Mouse (Mus musculus): ENCODE results near the gene Elmo3. TPM values are rescaled to one million over a fixed set of nuclear protein-coding genes. Genes with fewer than 3 reads are reported as not detected.

The Elmo3 gene
- polyA plus RNA-seq, 1 experiment from 2014 or later = 1.1 TPM

DNA sequence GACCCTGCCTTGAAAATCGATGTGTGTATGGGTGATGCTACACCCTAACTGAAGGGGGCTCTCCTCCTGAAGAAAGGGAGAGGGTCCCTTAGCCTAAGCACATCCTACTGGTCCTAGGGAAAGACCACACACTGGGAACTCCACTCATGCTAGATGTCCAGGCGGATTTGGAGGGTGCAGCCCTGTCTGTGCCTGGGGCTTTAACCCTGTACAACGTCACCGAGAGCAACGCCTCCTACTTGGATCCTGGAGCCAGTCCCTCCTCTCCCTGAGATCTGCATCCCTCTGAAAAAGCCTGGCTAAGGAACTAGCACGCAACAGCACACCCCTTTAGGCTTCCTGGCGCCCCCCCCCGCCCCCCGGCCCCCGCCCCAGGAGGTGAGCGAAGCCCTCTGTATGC, 30.0 kb upstream of the Elmo3 start:
- Histone ChIP-seq H3K36me3 (ENCODE audit: control insufficient read depth, insufficient read depth, low read length) (0 out of 2 replicates have a peak, but pooled peaks cover 3% of the 10 kb centered on the region), H3K9me3 (replicated peaks; ENCODE audit: control insufficient read depth, low read length, poor library complexity, severe bottlenecking) (no peaks in the 10 kb centered on the region), H3K27me3 (ENCODE audit: control insufficient read depth, insufficient read depth, low read depth, low read length) (peaks cover 62% of the 10 kb centered on the region), H3K9ac (ENCODE audit: low read depth, low read length) (0 out of 2 replicates have a peak overlapping the region, but pooled peaks have one; percentile 70), H3K4me3 (ENCODE audit: low read depth, low read length) (peak overlapping the region; percentile 55; the same call in 1 of the 2 replicates), H3K27ac (ENCODE audit: low read length) (no peak overlapping the region), H3K4me1 (ENCODE audit: control insufficient read depth, insufficient read depth, low read length) (peaks cover 23% of the 10 kb centered on the region), H3K4me2 (ENCODE audit: low read length) (peak overlapping the region; percentile 96)
- whole genome bisulfite sequencing = 10% methylated on average over 10 of the region's 11 CpGs
- ATAC-seq = no peak

DNA sequence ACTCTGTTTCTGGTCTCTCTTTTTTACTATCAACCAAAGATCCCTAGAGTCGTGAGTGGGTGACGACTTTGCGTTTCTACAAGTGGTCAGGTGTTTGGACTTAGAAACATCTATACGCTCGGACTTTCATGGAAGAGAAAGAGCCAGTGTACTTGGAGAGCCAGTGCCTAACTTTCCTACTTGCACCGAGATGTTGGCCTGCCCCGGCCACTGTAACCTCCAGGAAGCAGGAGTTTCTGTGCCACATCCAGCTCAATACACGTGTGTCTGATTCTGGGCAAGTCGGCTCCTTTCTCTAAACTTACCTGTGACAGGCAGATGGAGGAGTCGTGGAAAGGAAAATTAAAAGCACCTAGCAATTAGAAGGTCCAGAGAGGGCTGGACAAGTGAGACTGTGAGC, 29.6 kb upstream of the Elmo3 start, which contains the start of gene Nol3:
Nol3 (plus strand) TSS at position 301 of the 400 bp plus-strand sequence.
- WGBS = 5% methylated on average over 10 of the region's 10 CpGs
- peaks cover 57% of the 10 kb centered on the region for H3K27me3 ChIP-seq (ENCODE audit: control insufficient read depth, insufficient read depth, low read depth, low read length)
- 0 out of 2 replicates have a peak, but pooled peaks cover 3% of the 10 kb centered on the region for H3K36me3 ChIP-seq (ENCODE audit: control insufficient read depth, insufficient read depth, low read length)
- H3K4me1 ChIP-seq (ENCODE audit: control insufficient read depth, insufficient read depth, low read length) = peaks cover 18% of the 10 kb centered on the region
- H3K4me3 ChIP-seq (ENCODE audit: low read depth, low read length) = peak within 1 kb of the TSS; percentile 55
- H3K9ac ChIP-seq (ENCODE audit: low read depth, low read length) = peak within 1 kb of the TSS; percentile 70
- H3K9me3 ChIP-seq (replicated peaks; ENCODE audit: control insufficient read depth, low read length, poor library complexity, severe bottlenecking) = no peaks in the 10 kb centered on the region
- peak within 1 kb of the TSS; percentile 96 for H3K4me2 ChIP-seq (ENCODE audit: low read length)
- ATAC-seq = no peak
- H3K27ac ChIP-seq (ENCODE audit: low read length) = 0 out of 2 replicates have a peak within 1 kb of the TSS, but pooled peaks have one; percentile 33

DNA sequence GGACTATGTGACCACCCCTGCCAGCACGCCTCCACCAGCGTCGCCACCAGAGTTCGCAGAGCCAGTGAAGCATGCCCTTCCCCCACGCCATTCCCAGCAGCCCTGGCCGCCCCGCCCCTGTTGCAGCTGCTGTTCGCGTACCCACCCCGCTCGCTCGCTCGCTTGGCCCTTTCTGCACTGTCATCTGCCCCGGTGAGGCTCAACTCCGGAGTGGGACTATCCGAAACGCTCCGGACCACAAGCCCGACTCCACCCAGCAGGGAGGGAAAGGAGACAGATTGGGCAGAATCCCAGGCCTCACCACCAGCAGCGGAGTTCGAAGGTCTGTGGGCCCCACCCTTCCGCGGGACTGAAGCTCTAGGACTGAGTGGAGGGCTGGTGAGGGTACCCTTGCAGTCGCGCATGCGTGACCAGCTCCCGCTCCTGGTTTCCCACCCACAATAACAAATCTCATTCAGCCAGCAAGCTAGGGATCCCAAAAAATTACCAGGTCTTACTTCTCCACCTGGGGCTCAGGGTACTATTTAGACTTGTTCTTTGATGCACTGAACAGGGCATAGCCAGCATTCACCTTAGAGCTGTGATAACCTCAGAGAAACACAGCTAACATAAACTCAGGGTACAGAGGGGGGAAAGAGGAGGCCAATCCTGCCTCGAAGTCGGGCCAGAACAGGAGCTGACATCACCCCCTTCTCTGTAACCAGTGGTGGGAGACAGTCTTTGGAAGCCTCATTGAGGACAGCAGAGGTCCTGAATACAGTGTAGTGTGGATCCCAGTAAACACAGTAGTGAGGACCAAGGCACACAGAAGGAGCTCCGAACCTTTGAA, 28.9 kb upstream of the Elmo3 start:
- Histone ChIP-seq H3K4me1 (ENCODE audit: control insufficient read depth, insufficient read depth, low read length) (peaks cover 18% of the 10 kb centered on the region), H3K27me3 (ENCODE audit: control insufficient read depth, insufficient read depth, low read depth, low read length) (peaks cover 50% of the 10 kb centered on the region), H3K36me3 (ENCODE audit: control insufficient read depth, insufficient read depth, low read length) (peaks cover 5% of the 10 kb centered on the region; the same call in 1 of the 2 replicates), H3K4me2 (ENCODE audit: low read length) (peak overlapping the region; percentile 96), H3K9ac (ENCODE audit: low read depth, low read length) (peak overlapping the region; percentile 70), H3K9me3 (replicated peaks; ENCODE audit: control insufficient read depth, low read length, poor library complexity, severe bottlenecking) (no peaks in the 10 kb centered on the region), H3K4me3 (ENCODE audit: low read depth, low read length) (peak overlapping the region; percentile 55), H3K27ac (ENCODE audit: low read length) (0 out of 2 replicates have a peak overlapping the region, but pooled peaks have one; percentile 33)
- peak; percentile 70 for ATAC-seq
- WGBS = 2% methylated on average over 29 of the region's 30 CpGs

DNA sequence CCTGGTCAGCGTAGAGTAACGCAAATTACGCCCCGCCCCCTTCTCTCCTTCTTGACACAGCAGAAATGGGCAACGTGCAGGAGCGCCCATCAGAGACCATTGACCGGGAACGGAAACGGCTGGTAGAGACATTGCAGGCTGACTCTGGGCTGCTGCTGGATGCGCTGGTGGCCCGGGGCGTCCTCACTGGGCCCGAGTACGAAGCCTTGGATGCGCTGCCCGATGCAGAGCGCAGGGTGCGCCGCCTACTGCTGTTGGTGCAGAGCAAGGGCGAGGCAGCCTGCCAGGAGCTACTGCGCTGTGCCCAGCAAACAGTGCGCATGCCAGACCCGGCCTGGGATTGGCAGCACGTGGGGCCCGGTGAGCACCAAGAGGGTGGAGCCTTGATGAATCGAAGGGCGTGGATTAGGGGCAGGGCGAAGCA, 26.5 kb upstream of the Elmo3 start:
- ATAC-seq = peak; percentile 49
- H3K36me3 ChIP-seq (ENCODE audit: control insufficient read depth, insufficient read depth, low read length) = peaks cover 15% of the 10 kb centered on the region
- H3K4me2 ChIP-seq (ENCODE audit: low read length) = peak overlapping the region; percentile 50
- H3K9ac ChIP-seq (ENCODE audit: low read depth, low read length) = peak overlapping the region; percentile 49; the same call in 1 of the 2 replicates
- H3K9me3 ChIP-seq (replicated peaks; ENCODE audit: control insufficient read depth, low read length, poor library complexity, severe bottlenecking) = no peaks in the 10 kb centered on the region
- no peak overlapping the region for H3K27ac ChIP-seq (ENCODE audit: low read length)
- 2% methylated on average over 27 of the region's 28 CpGs for WGBS
- H3K4me3 ChIP-seq (ENCODE audit: low read depth, low read length) = peak overlapping the region; percentile 16; the same call in 1 of the 2 replicates
- peaks cover 18% of the 10 kb centered on the region for H3K4me1 ChIP-seq (ENCODE audit: control insufficient read depth, insufficient read depth, low read length)
- H3K27me3 ChIP-seq (ENCODE audit: control insufficient read depth, insufficient read depth, low read depth, low read length) = peaks cover 30% of the 10 kb centered on the region

DNA sequence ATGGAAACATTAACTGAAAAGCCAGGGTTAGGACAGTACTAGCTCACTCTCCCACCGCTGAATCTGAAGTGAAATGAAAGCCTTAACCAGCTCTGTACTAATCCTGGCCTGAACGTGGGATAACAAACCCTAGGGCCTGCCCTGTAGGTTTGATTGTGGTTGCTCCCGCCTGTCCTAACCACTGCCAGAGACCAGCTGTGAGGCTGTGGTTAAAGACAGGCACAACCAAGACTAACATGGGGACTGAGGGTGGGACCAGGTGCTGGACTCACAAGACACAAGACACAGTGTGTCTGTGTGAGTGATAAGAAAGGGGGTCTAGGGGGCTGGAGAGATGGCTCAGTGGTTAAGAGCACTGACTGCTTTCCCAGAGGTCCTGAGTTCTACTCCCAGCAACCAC, 24.8 kb upstream of the Elmo3 start:
- peaks cover 15% of the 10 kb centered on the region for H3K27me3 ChIP-seq (ENCODE audit: control insufficient read depth, insufficient read depth, low read depth, low read length)
- no peaks in the 10 kb centered on the region for H3K9me3 ChIP-seq (replicated peaks; ENCODE audit: control insufficient read depth, low read length, poor library complexity, severe bottlenecking)
- no peak overlapping the region for H3K4me3 ChIP-seq (ENCODE audit: low read depth, low read length)
- H3K4me2 ChIP-seq (ENCODE audit: low read length) = no peak overlapping the region
- ATAC-seq = no peak
- 66% methylated on average over 3 of the region's 3 CpGs for WGBS
- peaks cover 20% of the 10 kb centered on the region for H3K36me3 ChIP-seq (ENCODE audit: control insufficient read depth, insufficient read depth, low read length)
- H3K4me1 ChIP-seq (ENCODE audit: control insufficient read depth, insufficient read depth, low read length) = peaks cover 20% of the 10 kb centered on the region
- no peak overlapping the region for H3K27ac ChIP-seq (ENCODE audit: low read length)
- no peak overlapping the region for H3K9ac ChIP-seq (ENCODE audit: low read depth, low read length)

DNA sequence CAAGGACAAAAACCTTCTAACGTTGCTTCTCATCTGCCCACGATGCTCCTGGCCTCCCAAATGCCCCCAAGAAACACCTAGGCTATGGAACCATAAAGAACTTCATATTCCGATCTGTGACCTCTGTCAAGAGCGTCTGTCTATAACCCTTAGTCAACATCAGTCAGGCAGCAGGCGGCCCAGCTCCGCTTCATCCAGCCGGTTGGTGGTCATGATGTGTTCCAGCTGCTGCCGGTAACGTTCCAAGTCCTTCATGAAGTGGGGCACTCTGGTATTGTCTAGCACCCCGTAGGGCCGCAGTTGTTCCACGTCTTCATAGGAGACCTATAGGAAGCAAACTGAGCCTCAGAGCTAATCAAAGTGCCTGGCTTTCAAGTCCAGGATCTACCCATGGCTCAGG, 23.6 kb upstream of the Elmo3 start:
- H3K27ac ChIP-seq (ENCODE audit: low read length) = no peak overlapping the region
- WGBS = 88% methylated on average over 12 of the region's 12 CpGs
- peaks cover 21% of the 10 kb centered on the region for H3K4me1 ChIP-seq (ENCODE audit: control insufficient read depth, insufficient read depth, low read length)
- peaks cover 11% of the 10 kb centered on the region for H3K27me3 ChIP-seq (ENCODE audit: control insufficient read depth, insufficient read depth, low read depth, low read length)
- H3K9me3 ChIP-seq (replicated peaks; ENCODE audit: control insufficient read depth, low read length, poor library complexity, severe bottlenecking) = no peaks in the 10 kb centered on the region
- no peak overlapping the region for H3K9ac ChIP-seq (ENCODE audit: low read depth, low read length)
- H3K36me3 ChIP-seq (ENCODE audit: control insufficient read depth, insufficient read depth, low read length) = peaks cover 20% of the 10 kb centered on the region
- no peak for ATAC-seq
- H3K4me3 ChIP-seq (ENCODE audit: low read depth, low read length) = no peak overlapping the region
- H3K4me2 ChIP-seq (ENCODE audit: low read length) = no peak overlapping the region

DNA sequence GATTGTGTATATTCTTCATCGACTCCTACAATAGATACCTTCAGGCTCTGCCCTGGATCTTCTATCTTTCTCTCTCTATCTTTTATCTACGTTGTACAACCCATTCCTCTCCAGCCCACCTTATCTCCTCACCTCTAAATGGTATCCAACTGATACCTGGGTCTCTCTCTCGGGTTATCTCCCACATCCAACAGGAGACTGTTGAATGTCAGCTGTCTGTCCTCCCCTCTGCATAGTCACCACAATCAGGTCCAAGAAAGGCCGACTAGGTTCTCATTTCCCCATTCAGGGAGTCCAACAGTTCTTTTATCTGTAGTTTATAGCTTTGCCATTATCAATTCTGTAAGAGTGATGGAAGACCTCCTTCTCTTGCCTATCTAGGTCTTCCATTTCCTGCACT, 23.2 kb upstream of the Elmo3 start:
- no peak overlapping the region for H3K27ac ChIP-seq (ENCODE audit: low read length)
- no peak overlapping the region for H3K4me2 ChIP-seq (ENCODE audit: low read length)
- no peak overlapping the region for H3K9ac ChIP-seq (ENCODE audit: low read depth, low read length)
- H3K4me1 ChIP-seq (ENCODE audit: control insufficient read depth, insufficient read depth, low read length) = peaks cover 21% of the 10 kb centered on the region
- no peak overlapping the region for H3K4me3 ChIP-seq (ENCODE audit: low read depth, low read length)
- peaks cover 7% of the 10 kb centered on the region; the same call in 1 of the 2 replicates for H3K27me3 ChIP-seq (ENCODE audit: control insufficient read depth, insufficient read depth, low read depth, low read length)
- H3K9me3 ChIP-seq (replicated peaks; ENCODE audit: control insufficient read depth, low read length, poor library complexity, severe bottlenecking) = no peaks in the 10 kb centered on the region
- no peak for ATAC-seq
- 88% methylated on average over 4 of the region's 4 CpGs for WGBS
- H3K36me3 ChIP-seq (ENCODE audit: control insufficient read depth, insufficient read depth, low read length) = peaks cover 20% of the 10 kb centered on the region

DNA sequence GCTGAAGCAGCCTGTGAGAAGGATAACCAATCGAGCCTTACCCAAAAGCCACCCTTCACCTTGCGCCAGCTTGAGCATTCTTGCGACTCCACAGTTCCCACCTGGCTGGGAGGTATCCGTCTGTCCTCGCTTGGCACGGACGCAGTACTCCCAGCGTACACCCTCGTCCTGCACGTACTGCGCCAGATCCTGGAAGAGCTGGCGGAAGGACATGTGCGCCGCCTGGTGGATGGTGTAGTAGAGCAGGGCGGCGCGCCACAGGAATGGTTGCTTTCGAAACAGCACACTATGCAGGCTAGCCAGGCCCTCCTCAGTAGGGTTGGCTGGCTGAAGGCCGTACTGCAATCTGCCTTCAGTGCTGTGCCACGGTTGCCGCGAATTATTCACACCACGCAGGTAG, 22.3 kb upstream of the Elmo3 start:
- no peak for ATAC-seq
- peaks cover 30% of the 10 kb centered on the region for H3K4me1 ChIP-seq (ENCODE audit: control insufficient read depth, insufficient read depth, low read length)

DNA sequence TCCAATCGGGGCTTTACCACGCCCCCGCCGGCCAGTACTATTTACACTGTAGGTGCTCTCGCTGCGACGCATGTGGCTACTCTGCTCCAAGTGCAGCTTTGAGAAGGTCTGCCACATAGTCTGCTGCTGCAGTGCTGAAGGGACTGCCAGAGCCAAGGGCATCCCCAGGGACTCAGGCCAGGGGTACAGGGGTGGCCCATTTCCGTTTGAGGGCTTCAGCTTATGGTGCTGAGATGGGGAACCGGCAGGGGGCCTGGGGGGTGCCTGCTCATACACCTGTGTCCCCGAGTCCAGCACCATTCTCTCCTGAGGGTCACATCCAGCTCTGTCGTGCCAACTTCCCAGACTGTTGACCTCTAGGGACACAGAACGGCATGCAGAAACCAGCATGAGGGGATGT, 19.9 kb upstream of the Elmo3 start:
- no peaks in the 10 kb centered on the region; the same call in 1 of the 2 replicates for H3K27me3 ChIP-seq (ENCODE audit: control insufficient read depth, insufficient read depth, low read depth, low read length)
- no peak overlapping the region for H3K4me3 ChIP-seq (ENCODE audit: low read depth, low read length)
- 46% methylated on average over 12 of the region's 12 CpGs for WGBS
- no peaks in the 10 kb centered on the region for H3K9me3 ChIP-seq (replicated peaks; ENCODE audit: control insufficient read depth, low read length, poor library complexity, severe bottlenecking)
- peak overlapping the region; percentile 36; the same call in 1 of the 2 replicates for H3K9ac ChIP-seq (ENCODE audit: low read depth, low read length)
- H3K4me2 ChIP-seq (ENCODE audit: low read length) = no peak overlapping the region
- no peak for ATAC-seq
- H3K4me1 ChIP-seq (ENCODE audit: control insufficient read depth, insufficient read depth, low read length) = peaks cover 36% of the 10 kb centered on the region
- H3K36me3 ChIP-seq (ENCODE audit: control insufficient read depth, insufficient read depth, low read length) = peaks cover 17% of the 10 kb centered on the region
- no peak overlapping the region for H3K27ac ChIP-seq (ENCODE audit: low read length)

More for the DNA sequence above, 22.3 kb upstream of the Elmo3 start:
- Histone ChIP-seq H3K36me3 (ENCODE audit: control insufficient read depth, insufficient read depth, low read length) (peaks cover 20% of the 10 kb centered on the region), H3K4me2 (ENCODE audit: low read length) (no peak overlapping the region), H3K27me3 (ENCODE audit: control insufficient read depth, insufficient read depth, low read depth, low read length) (peaks cover 2% of the 10 kb centered on the region; the same call in 1 of the 2 replicates), H3K9me3 (replicated peaks; ENCODE audit: control insufficient read depth, low read length, poor library complexity, severe bottlenecking) (no peaks in the 10 kb centered on the region), H3K9ac (ENCODE audit: low read depth, low read length) (no peak overlapping the region), H3K27ac (ENCODE audit: low read length) (no peak overlapping the region), H3K4me3 (ENCODE audit: low read depth, low read length) (no peak overlapping the region)
- 28% methylated on average over 23 of the region's 23 CpGs for WGBS

Data from midbrain, embryonic 16.5 days (tissue).